Mouse (Mus musculus) embryonic facial prominence, embryonic 13.5 days (tissue): ENCODE measurements around the gene Glra2. TPM values are rescaled to one million over a fixed set of nuclear protein-coding genes. Genes with fewer than 3 reads are reported as not detected.
"Not testable (repeated sequence)": the region's sequence is repeated elsewhere in the genome, so short reads cannot be mapped to it uniquely, and the experiment has no call there.

Experiments
- ATAC-seq: fragments of 200-750 bp; cut with Nextera tagmentation; 2 replicates; pipeline ENCODE4 v1.8.0; 2017; ENCODE audit warnings: low read depth; ENCODE audit not compliant: insufficient number of reproducible peaks, insufficient read depth, low FRiP score, low TSS enrichment
- H3K27ac ChIP-seq: fragments of 300-500 bp; sonication (generic); 2 replicates; pipeline ENCODE4 v1.5.1; 2015; ENCODE audit warnings: moderate library complexity, mild to moderate bottlenecking, inconsistent platforms
- H3K27me3 ChIP-seq: fragments of 300-500 bp; sonication (generic); 2 replicates; pipeline ENCODE4 v1.6.1; 2015; ENCODE audit warnings: mild to moderate bottlenecking, inconsistent platforms
- H3K36me3 ChIP-seq: fragments of 300-500 bp; sonication (generic); 2 replicates; pipeline ENCODE4 v1.6.1; 2015; ENCODE audit warnings: mild to moderate bottlenecking, inconsistent platforms
- H3K4me1 ChIP-seq: fragments of 300-500 bp; sonication (generic); 2 replicates; pipeline ENCODE4 v1.6.1; 2015; ENCODE audit warnings: inconsistent platforms
- H3K4me2 ChIP-seq: fragments of 300-500 bp; sonication (generic); 2 replicates; pipeline ENCODE4 v1.6.1; 2015; ENCODE audit warnings: moderate library complexity, mild to moderate bottlenecking, inconsistent platforms
- H3K4me3 ChIP-seq: fragments of 300-500 bp; sonication (generic); 2 replicates; pipeline ENCODE4 v1.5.1; 2015; ENCODE audit warnings: mild to moderate bottlenecking, inconsistent platforms
- H3K9ac ChIP-seq: fragments of 300-500 bp; sonication (generic); 2 replicates; pipeline ENCODE4 v1.6.1; 2015; ENCODE audit warnings: mild to moderate bottlenecking, inconsistent platforms
- H3K9me3 ChIP-seq: fragments of 300-500 bp; sonication (generic); 2 replicates; pipeline ENCODE4 v1.6.1; 2016; ENCODE audit warnings: inconsistent platforms
- WGBS: fragments of 180-500 bp; shearing (Covaris S2); methylation state at CpG from one replicate; pipeline ENCODE4 v1.1.7; 2015; ENCODE audit warnings: mixed read lengths; 5-methylcytosine and 5-hydroxymethylcytosine counted together
- polyA plus RNA-seq: library from polyadenylated mRNA; unstranded; fragments of >200 nt; fragmentation: Nextera tagmentation; extraction: Ambion mirVana; gene quantifications from 2 replicates; pipeline ENCODE4 v1.2.1, GENCODE M21; 2015

Glra2 gene
- polyA plus RNA-seq, result 0.08 and 0.18 TPM in 2 replicates

GRCm38 (mm10) chrX:165326939-165327698 lies at the start of gene Glra2:
Gene Glra2 (minus strand): TSS chrX:165327393.
- H3K36me3 ChIP-seq, result no peaks in the 10 kb centered on the region
- no peak within 1 kb of the TSS for H3K27ac ChIP-seq
- 23% methylated on average over 12 of the region's 12 CpGs for WGBS
- peak within 1 kb of the TSS; percentile 54 for H3K4me2 ChIP-seq
- H3K4me3 ChIP-seq, result peak within 1 kb of the TSS; percentile 22
- H3K4me1 ChIP-seq, result no peaks in the 10 kb centered on the region
- no peaks in the 10 kb centered on the region; the same call in 1 of the 2 replicates for H3K27me3 ChIP-seq
- no peak for ATAC-seq
- no peak within 1 kb of the TSS for H3K9ac ChIP-seq
- no peaks in the 10 kb centered on the region for H3K9me3 ChIP-seq

GRCm38 (mm10) chrX:165362798-165363197 lies 35.6 kb upstream of the Glra2 start:
- WGBS, result 77% methylated on average over 1 of the region's 1 CpGs
- H3K9ac ChIP-seq, result no peak overlapping the region
- no peaks in the 10 kb centered on the region for H3K4me1 ChIP-seq
- no peaks in the 10 kb centered on the region for H3K9me3 ChIP-seq
- H3K4me2 ChIP-seq, result no peak overlapping the region
- no peaks in the 10 kb centered on the region for H3K27me3 ChIP-seq
- ATAC-seq, result no peak
- no peaks in the 10 kb centered on the region for H3K36me3 ChIP-seq
- no peak overlapping the region for H3K27ac ChIP-seq
- H3K4me3 ChIP-seq, result no peak overlapping the region

GRCm38 (mm10) chrX:165344611-165345010 lies 17.4 kb upstream of the Glra2 start:
- Histone ChIP-seq H3K27me3 (no peaks in the 10 kb centered on the region), H3K9me3 (no peaks in the 10 kb centered on the region), H3K27ac (no peak overlapping the region), H3K9ac (no peak overlapping the region), H3K4me3 (no peak overlapping the region), H3K4me1 (no peaks in the 10 kb centered on the region), H3K4me2 (no peak overlapping the region), H3K36me3 (no peaks in the 10 kb centered on the region)
- WGBS, result 85% methylated on average over 5 of the region's 5 CpGs
- no peak for ATAC-seq

GRCm38 (mm10) chrX:165327699-165328333 lies 623 bp upstream of the Glra2 start:
- peak overlapping the region; percentile 54 for H3K4me2 ChIP-seq
- H3K27ac ChIP-seq, result no peak overlapping the region
- H3K9ac ChIP-seq, result no peak overlapping the region
- ATAC-seq, result no peak
- H3K4me1 ChIP-seq, result no peaks in the 10 kb centered on the region
- 22% methylated on average over 9 of the region's 9 CpGs for WGBS
- H3K36me3 ChIP-seq, result no peaks in the 10 kb centered on the region
- peak overlapping the region; percentile 22 for H3K4me3 ChIP-seq
- H3K27me3 ChIP-seq, result no peaks in the 10 kb centered on the region
- H3K9me3 ChIP-seq, result no peaks in the 10 kb centered on the region

GRCm38 (mm10) chrX:165193550-165193949 lies 133.6 kb downstream of the Glra2 start:
- Histone ChIP-seq H3K4me1 (no peaks in the 10 kb centered on the region), H3K36me3 (no peaks in the 10 kb centered on the region), H3K27me3 (no peaks in the 10 kb centered on the region; the same call in 1 of the 2 replicates), H3K4me2 (no peak overlapping the region), H3K9ac (no peak overlapping the region), H3K4me3 (no peak overlapping the region), H3K9me3 (no peaks in the 10 kb centered on the region), H3K27ac (no peak overlapping the region)
- no peak for ATAC-seq
- WGBS, result 68% methylated on average over 1 of the region's 1 CpGs

GRCm38 (mm10) chrX:165191170-165191569 lies 136.0 kb downstream of the Glra2 start:
- H3K4me3 ChIP-seq, result no peak overlapping the region
- no peak overlapping the region for H3K4me2 ChIP-seq
- no peaks in the 10 kb centered on the region for H3K9me3 ChIP-seq
- H3K27me3 ChIP-seq, result no peaks in the 10 kb centered on the region
- no peaks in the 10 kb centered on the region for H3K4me1 ChIP-seq
- no peak overlapping the region for H3K27ac ChIP-seq
- WGBS, result 57% methylated on average over 1 of the region's 1 CpGs
- no peak overlapping the region for H3K9ac ChIP-seq
- ATAC-seq, result no peak
- H3K36me3 ChIP-seq, result no peaks in the 10 kb centered on the region

GRCm38 (mm10) chrX:165182948-165183347 lies 144.2 kb downstream of the Glra2 start:
- H3K4me1 ChIP-seq, H3K9me3 ChIP-seq, H3K36me3 ChIP-seq, H3K4me3 ChIP-seq, H3K9ac ChIP-seq, H3K27ac ChIP-seq, H3K4me2 ChIP-seq, H3K27me3 ChIP-seq, ATAC-seq: not testable (repeated sequence)
- WGBS, result 93% methylated on average over 2 of the region's 2 CpGs

GRCm38 (mm10) chrX:165156549-165156948 lies 170.6 kb downstream of the Glra2 start:
- H3K4me2 ChIP-seq, result no peak overlapping the region
- ATAC-seq, result no peak
- no peaks in the 10 kb centered on the region for H3K9me3 ChIP-seq
- H3K27ac ChIP-seq, result no peak overlapping the region
- 73% methylated on average over 1 of the region's 1 CpGs for WGBS
- no peak overlapping the region for H3K4me3 ChIP-seq
- H3K27me3 ChIP-seq, result no peaks in the 10 kb centered on the region
- H3K36me3 ChIP-seq, result no peaks in the 10 kb centered on the region
- no peaks in the 10 kb centered on the region for H3K4me1 ChIP-seq
- no peak overlapping the region for H3K9ac ChIP-seq

- Histone ChIP-seq H3K9ac (no peak overlapping the region), H3K9me3 (no peaks in the 10 kb centered on the region), H3K27ac (no peak overlapping the region), H3K4me2 (no peak overlapping the region), H3K4me3 (no peak overlapping the region), H3K27me3 (no peaks in the 10 kb centered on the region), H3K36me3 (no peaks in the 10 kb centered on the region), H3K4me1 (no peaks in the 10 kb centered on the region)
- 66% methylated on average over 1 of the region's 1 CpGs for WGBS
- no peak for ATAC-seq
These were observed 223.0 kb downstream of the Glra2 start for GRCm38 (mm10) chrX:165104171-165104570.
